Mouse (Mus musculus) cerebellum, adult 18-20 months (tissue): Measurements from ENCODE around the gene Cdkl4.
"Not testable (repeated sequence)": the region's sequence is repeated elsewhere in the genome, so short reads cannot be mapped to it uniquely, and the experiment has no call there.

Experiments used
- DNase-seq, 2 experiments: peaks; one replicate each; pipeline ENCODE4 v3.0.0; 2021

The Cdkl4 gene

DNA sequence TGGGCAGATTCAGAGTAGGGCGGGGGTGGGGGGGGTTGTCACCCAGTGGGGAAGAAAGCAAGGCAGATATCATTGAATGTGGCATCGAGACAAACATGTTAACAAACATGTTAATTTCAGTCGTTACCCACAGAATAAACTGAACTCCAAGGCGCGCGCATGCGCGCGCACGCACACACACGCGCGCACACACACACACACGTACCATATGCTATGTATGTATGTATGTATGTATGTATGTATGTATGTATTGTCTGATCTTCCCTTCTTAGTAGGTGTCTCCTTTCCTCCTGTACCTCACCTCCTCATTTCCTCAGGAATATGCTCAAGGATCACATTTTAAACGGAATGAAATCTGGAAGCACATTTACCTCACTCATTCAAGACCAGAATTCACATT lies at the start of gene Cdkl4:
TSS of gene Cdkl4 (minus strand) at position 175 of the 400 bp plus-strand sequence.
- no peak for DNase-seq

GRCm38 (mm10) chr17:80624979-80625378 lies 47.4 kb upstream of the Cdkl4 start:
- no peak for DNase-seq

DNA sequence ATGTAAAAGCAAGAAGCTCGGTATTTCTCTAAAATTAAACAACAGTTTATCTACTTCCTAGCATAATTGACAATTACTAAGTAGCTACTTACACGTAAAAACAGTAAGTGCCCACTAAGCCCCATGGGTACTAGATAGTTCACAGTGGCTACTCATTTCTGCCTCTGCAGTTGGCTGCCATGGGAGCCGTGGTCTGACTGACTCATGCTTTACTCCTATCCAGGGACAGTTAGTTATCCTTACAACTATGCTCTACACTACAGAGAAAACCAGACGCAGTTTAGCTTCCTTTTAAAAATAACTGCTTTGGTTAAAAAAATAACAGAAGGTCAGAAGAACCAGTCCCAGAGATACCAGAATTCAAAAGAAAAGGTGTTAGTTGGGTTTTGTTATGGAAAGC lies 44.1 kb upstream of the Cdkl4 start:
- DNase-seq: no peak

DNA sequence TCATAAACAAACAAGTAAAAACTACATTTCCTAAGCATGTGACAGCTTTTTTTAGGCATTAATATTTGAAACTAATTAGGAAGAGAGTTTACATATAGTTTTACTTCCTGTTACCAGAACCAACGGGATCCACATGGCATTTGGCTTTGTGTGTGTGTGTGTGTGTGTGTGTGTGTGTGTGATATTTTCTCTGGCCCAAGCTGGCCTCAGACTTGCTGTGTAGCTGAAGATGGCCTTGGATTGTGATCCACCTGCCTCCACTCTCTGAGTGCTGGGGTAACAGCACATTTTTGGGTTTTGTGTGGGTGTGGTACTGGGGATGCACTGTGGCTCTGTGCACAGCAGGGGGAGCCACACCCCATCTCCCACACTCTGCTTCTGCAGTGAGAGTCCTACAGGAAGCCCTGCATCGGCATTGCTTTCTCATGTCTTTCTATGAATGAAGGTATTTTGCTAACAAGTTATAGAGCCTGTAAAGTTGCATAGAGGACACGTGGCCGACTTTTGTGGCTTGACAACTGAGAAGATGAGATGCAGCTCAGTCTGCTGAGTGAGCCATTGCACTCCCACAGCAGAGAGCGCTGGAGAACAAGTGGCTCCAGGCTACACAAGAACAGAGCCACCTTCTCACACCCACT lies 43.3 kb upstream of the Cdkl4 start:
- peak; percentile 72 to 85 for DNase-seq

DNA sequence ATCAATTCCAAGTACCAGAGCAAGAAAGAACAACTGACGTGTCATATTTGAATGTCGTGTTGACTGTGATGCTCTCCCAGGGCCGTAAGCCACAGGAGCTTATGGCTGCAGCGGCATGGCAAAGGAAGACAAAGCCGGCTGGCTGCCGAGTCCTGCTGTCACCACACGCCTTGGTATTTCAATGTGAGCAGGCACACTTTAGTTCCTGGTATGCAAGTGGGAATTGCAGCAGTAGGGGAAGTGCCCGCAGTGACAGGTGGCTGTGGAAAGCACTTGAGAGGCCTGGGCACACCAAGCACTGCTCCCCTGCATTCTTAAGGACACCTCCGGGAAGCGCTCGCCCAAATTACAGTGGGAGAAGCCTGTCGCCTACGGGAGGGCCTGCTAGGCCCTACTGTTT lies 41.9 kb upstream of the Cdkl4 start:
- DNase-seq: peak; percentile 64 to 71

DNA sequence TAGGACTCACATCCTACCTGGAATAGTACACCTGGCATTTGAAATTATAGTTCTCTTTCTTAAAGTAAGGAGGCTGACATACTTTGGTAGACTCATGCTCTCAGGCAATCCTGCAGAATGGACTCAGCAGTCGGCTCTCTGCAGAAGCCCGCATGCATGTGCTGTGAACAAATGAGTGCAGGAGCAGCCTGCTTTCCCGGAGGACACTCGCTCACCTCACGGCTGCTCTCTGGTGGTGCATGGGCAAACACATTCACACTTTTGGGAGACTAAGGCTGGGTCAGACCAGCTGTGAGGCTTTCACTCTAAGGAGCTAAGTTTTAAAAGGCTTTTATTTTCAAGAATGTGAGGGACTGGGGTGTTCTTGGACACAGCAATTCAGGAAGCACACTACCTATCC lies 41.3 kb upstream of the Cdkl4 start:
- DNase-seq: peak; percentile 28 to 36

DNA sequence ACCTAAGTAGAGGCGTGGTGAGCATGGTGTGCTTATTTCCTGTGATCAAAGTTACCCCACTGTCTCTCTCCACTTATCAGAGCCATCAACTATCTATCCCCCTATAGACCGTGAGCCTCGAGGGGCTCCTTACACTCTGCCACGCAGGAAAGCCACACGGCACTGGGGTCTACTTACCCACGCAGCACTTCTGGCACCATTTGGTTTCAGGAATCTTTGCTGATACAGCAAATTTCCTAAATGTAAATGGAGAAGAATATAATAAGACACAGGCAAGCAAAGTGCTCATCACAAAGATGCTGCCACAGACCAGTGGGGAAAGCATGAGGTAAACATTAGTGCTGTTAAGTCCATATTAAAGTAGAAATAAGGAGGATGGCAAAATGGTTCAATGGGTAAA lies 26.2 kb upstream of the Cdkl4 start:
- no peak for DNase-seq

GRCm38 (mm10) chr17:80603079-80603625 lies 25.5 kb upstream of the Cdkl4 start:
- DNase-seq: peak; percentile 43 to 54

- peak; percentile 68 to 72 for DNase-seq
These were observed 23.8 kb upstream of the Cdkl4 start for GRCm38 (mm10) chr17:80601371-80601770.

DNA sequence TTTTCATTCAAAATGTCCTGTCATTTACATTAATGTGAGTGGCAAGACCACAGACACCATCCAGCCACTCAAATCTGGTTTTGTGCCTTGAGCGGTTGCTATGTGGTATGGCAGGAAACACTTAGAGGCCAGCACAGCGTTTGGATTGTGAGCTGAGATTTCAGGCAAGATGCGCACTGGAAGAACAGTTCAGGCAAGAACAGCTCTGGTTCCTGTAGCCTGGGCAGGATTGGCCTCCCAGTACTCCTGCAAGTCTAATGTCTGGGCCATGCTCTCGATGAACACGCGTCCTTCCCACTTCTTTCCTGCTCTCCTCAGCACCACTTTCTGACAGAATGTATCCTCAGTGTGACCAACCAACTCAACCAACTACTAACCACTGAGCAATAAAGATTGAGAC lies 5.4 kb upstream of the Cdkl4 start:
- DNase-seq: no peak

GRCm38 (mm10) chr17:80579901-80580300 lies 2.3 kb upstream of the Cdkl4 start:
- DNase-seq: no peak

GRCm38 (mm10) chr17:80579089-80579488 lies 1.5 kb upstream of the Cdkl4 start:
- DNase-seq: no peak

DNA sequence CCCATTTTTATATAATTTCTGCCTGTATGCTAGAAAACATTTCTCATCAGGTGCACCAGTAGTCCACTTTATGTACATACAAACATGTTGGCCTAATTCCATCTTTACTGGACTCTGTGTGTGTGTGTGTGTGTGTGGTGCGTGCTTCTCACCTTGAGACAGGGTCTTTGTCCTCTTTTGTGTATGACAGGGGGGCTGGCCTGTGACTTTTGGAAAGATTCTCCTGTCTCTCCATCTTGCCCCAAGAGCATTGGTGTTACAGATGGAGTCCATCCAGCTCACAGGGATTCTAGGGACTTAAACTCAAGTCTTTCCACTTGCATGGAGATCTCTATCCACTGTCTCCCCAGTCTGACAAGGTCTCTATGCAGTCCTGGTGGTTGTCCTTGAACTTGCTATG lies 428 bp upstream of the Cdkl4 start:
- DNase-seq: no peak

GRCm38 (mm10) chr17:80577214-80577613 lies 399 bp downstream of the Cdkl4 start:
- peak in 1 of 2 experiments; percentile 21 for DNase-seq

DNA sequence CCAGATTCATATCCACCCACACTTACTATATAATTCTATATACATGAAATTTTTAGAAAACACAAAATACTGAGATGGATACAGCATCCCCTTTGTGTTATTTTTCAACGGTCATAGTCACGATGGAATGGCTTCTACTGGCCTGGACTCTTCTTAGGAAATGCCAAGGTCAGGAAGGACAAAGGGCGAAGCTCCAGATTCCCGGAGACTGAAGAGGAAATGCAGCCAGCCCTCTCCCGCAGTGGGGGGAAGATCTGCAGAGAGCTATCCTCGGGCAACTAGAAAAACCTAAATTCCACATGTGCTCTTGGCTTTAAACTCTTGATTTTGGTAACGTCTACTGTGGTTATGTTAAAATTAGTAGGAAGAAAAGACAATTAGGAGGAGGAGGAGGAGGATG lies 2.6 kb downstream of the Cdkl4 start:
- DNase-seq: no peak

- no peak for DNase-seq
These were observed 3.1 kb downstream of the Cdkl4 start for GRCm38 (mm10) chr17:80574471-80574965.

- no peak for DNase-seq
These were observed 5.3 kb downstream of the Cdkl4 start for GRCm38 (mm10) chr17:80572187-80572935.

GRCm38 (mm10) chr17:80571460-80571859 lies 6.2 kb downstream of the Cdkl4 start:
- no peak for DNase-seq

- not testable (repeated sequence) for DNase-seq
These were observed 7.9 kb downstream of the Cdkl4 start for GRCm38 (mm10) chr17:80569718-80570117.

- DNase-seq: no peak
These were observed 8.6 kb downstream of the Cdkl4 start for GRCm38 (mm10) chr17:80568842-80569601.

DNA sequence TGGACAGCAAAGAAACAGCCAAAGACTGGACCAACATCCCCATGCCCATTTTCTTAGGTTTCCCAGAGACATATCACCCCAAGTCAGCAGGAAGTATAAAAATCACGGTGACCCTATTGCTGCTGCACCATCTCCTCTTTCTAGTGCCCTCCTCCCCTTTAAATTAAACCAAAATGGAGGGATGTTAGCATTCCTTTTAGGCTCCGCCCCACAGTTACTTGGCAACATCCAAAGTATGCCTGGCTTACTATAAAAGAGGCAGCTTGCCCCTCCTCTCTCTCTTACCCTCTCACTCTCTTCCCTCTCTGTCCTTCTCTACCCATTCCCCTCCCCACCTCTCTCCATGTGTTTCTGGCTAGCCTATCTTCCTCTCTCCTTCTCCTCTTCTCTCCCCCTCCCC lies 9.2 kb downstream of the Cdkl4 start:
- no peak for DNase-seq

- peak in 1 of 2 experiments; percentile 16 for DNase-seq
These were observed 13.0 kb downstream of the Cdkl4 start for GRCm38 (mm10) chr17:80564611-80564924.
